Mouse (Mus musculus) stomach, embryonic 15.5 days (tissue): ENCODE measurements around the gene Sorcs2. TPM values are rescaled to one million over a fixed set of nuclear protein-coding genes. Genes with fewer than 3 reads are reported as not detected.

Experiments used
- ATAC-seq: fragments of 200-750 bp; cut with Nextera tagmentation; 2 replicates; pipeline ENCODE4 v1.8.0; 2017; ENCODE audit warnings: low read depth, moderate number of reproducible peaks, moderate TSS enrichment; ENCODE audit not compliant: insufficient read depth, low FRiP score
- H3K27ac ChIP-seq: fragments of 300-500 bp; sonication (generic); 2 replicates; pipeline ENCODE4 v1.5.1; 2015; ENCODE audit warnings: mild to moderate bottlenecking, inconsistent platforms
- H3K27me3 ChIP-seq: fragments of 300-500 bp; sonication (generic); replicated peaks from 2 replicates; pipeline ENCODE4 v1.6.1; 2015; ENCODE audit warnings: inconsistent platforms
- H3K36me3 ChIP-seq: fragments of 300-500 bp; sonication (generic); 2 replicates; pipeline ENCODE4 v1.6.1; 2015; ENCODE audit warnings: inconsistent platforms
- H3K4me1 ChIP-seq: fragments of 300-500 bp; sonication (generic); 2 replicates; pipeline ENCODE4 v1.6.1; 2015; ENCODE audit warnings: inconsistent platforms
- H3K4me2 ChIP-seq: fragments of 300-500 bp; sonication (generic); 2 replicates; pipeline ENCODE4 v1.6.1; 2015; ENCODE audit warnings: mild to moderate bottlenecking, inconsistent platforms
- H3K4me3 ChIP-seq: fragments of 300-500 bp; sonication (generic); replicated peaks from 2 replicates; pipeline ENCODE4 v1.5.1; 2015; ENCODE audit warnings: inconsistent platforms
- H3K9ac ChIP-seq: fragments of 300-500 bp; sonication (generic); 2 replicates; pipeline ENCODE4 v1.6.1; 2015; ENCODE audit warnings: inconsistent platforms
- H3K9me3 ChIP-seq: fragments of 300-500 bp; sonication (generic); 2 replicates; pipeline ENCODE4 v1.6.1; 2016; ENCODE audit warnings: inconsistent platforms
- WGBS: fragments of 180-500 bp; shearing (Covaris S2); methylation state at CpG from one replicate; pipeline ENCODE4 v1.1.7; 2015; 5-methylcytosine and 5-hydroxymethylcytosine counted together
- polyA plus RNA-seq: library from polyadenylated mRNA; unstranded; fragments of >200 nt; fragmentation: Nextera tagmentation; extraction: Ambion mirVana; gene quantifications from 2 replicates; pipeline ENCODE4 v1.2.1, GENCODE M21; 2015

Sorcs2 gene
- polyA plus RNA-seq, 1 experiment from 2014 or later = 13.7 TPM

GRCm38 (mm10) chr5:36025076-36025475 lies 372.9 kb downstream of the Sorcs2 start:
- 83% methylated on average over 4 of the region's 4 CpGs for WGBS
- no peaks in the 10 kb centered on the region for H3K9me3 ChIP-seq
- no peaks in the 10 kb centered on the region; the same call in 1 of the 2 replicates for H3K36me3 ChIP-seq
- H3K4me2 ChIP-seq = no peak overlapping the region
- H3K4me1 ChIP-seq = no peaks in the 10 kb centered on the region
- no peak overlapping the region for H3K27ac ChIP-seq
- no peaks in the 10 kb centered on the region for H3K27me3 ChIP-seq
- ATAC-seq = no peak
- no peak overlapping the region for H3K4me3 ChIP-seq
- H3K9ac ChIP-seq = no peak overlapping the region

GRCm38 (mm10) chr5:36024003-36024685 lies 373.8 kb downstream of the Sorcs2 start:
- Histone ChIP-seq H3K36me3 (no peaks in the 10 kb centered on the region; the same call in 1 of the 2 replicates), H3K27ac (no peak overlapping the region), H3K27me3 (no peaks in the 10 kb centered on the region), H3K4me2 (no peak overlapping the region), H3K9me3 (no peaks in the 10 kb centered on the region), H3K9ac (no peak overlapping the region), H3K4me3 (no peak overlapping the region), H3K4me1 (no peaks in the 10 kb centered on the region)
- ATAC-seq = no peak
- 85% methylated on average over 9 of the region's 9 CpGs for WGBS

GRCm38 (mm10) chr5:36022361-36022760 lies 375.6 kb downstream of the Sorcs2 start:
- WGBS = 79% methylated on average over 1 of the region's 1 CpGs
- no peak for ATAC-seq
- no peaks in the 10 kb centered on the region for H3K9me3 ChIP-seq

GRCm38 (mm10) chr5:36021091-36021490 lies 376.8 kb downstream of the Sorcs2 start:
- ATAC-seq = no peak
- Histone ChIP-seq H3K4me3 (no peak overlapping the region), H3K4me1 (no peaks in the 10 kb centered on the region), H3K27ac (no peak overlapping the region), H3K9me3 (no peaks in the 10 kb centered on the region), H3K9ac (no peak overlapping the region), H3K4me2 (no peak overlapping the region), H3K36me3 (no peaks in the 10 kb centered on the region; the same call in 1 of the 2 replicates), H3K27me3 (no peaks in the 10 kb centered on the region)
- 85% methylated on average over 3 of the region's 3 CpGs for WGBS

More at GRCm38 (mm10) chr5:36022361-36022760, 375.6 kb downstream of the Sorcs2 start:
- Histone ChIP-seq H3K4me3 (no peak overlapping the region), H3K9ac (no peak overlapping the region), H3K4me1 (no peaks in the 10 kb centered on the region), H3K4me2 (no peak overlapping the region), H3K27ac (no peak overlapping the region), H3K27me3 (no peaks in the 10 kb centered on the region), H3K36me3 (no peaks in the 10 kb centered on the region; the same call in 1 of the 2 replicates)

- Histone ChIP-seq H3K27me3 (no peaks in the 10 kb centered on the region), H3K9ac (no peak overlapping the region), H3K9me3 (no peaks in the 10 kb centered on the region), H3K27ac (no peak overlapping the region), H3K36me3 (no peaks in the 10 kb centered on the region), H3K4me3 (no peak overlapping the region), H3K4me2 (no peak overlapping the region), H3K4me1 (no peaks in the 10 kb centered on the region)
- WGBS = 87% methylated on average over 3 of the region's 3 CpGs
- no peak for ATAC-seq
Measured at GRCm38 (mm10) chr5:36018366-36018765, 379.6 kb downstream of the Sorcs2 start.

GRCm38 (mm10) chr5:36009405-36009804 lies 388.5 kb downstream of the Sorcs2 start:
- ATAC-seq = no peak
- Histone ChIP-seq H3K9ac (no peak overlapping the region), H3K36me3 (no peaks in the 10 kb centered on the region), H3K4me3 (no peak overlapping the region), H3K4me2 (no peak overlapping the region), H3K27ac (no peak overlapping the region), H3K9me3 (no peaks in the 10 kb centered on the region), H3K4me1 (no peaks in the 10 kb centered on the region), H3K27me3 (no peaks in the 10 kb centered on the region)
- 75% methylated on average over 4 of the region's 4 CpGs for WGBS

GRCm38 (mm10) chr5:36007649-36008048 lies 390.3 kb downstream of the Sorcs2 start:
- ATAC-seq = no peak
- no peaks in the 10 kb centered on the region for H3K9me3 ChIP-seq
- H3K27ac ChIP-seq = no peak overlapping the region
- no peak overlapping the region for H3K9ac ChIP-seq
- no peak overlapping the region for H3K4me2 ChIP-seq
- no peaks in the 10 kb centered on the region for H3K4me1 ChIP-seq
- no peaks in the 10 kb centered on the region for H3K27me3 ChIP-seq
- H3K4me3 ChIP-seq = no peak overlapping the region
- WGBS = 83% methylated on average over 10 of the region's 10 CpGs
- H3K36me3 ChIP-seq = no peaks in the 10 kb centered on the region

- no peak overlapping the region for H3K4me3 ChIP-seq
- 67% methylated on average over 5 of the region's 5 CpGs for WGBS
- no peak overlapping the region for H3K27ac ChIP-seq
- H3K27me3 ChIP-seq = no peaks in the 10 kb centered on the region
- no peak for ATAC-seq
- no peaks in the 10 kb centered on the region for H3K4me1 ChIP-seq
- no peaks in the 10 kb centered on the region for H3K36me3 ChIP-seq
- H3K9me3 ChIP-seq = no peaks in the 10 kb centered on the region
- H3K4me2 ChIP-seq = no peak overlapping the region
- no peak overlapping the region for H3K9ac ChIP-seq
Measured at GRCm38 (mm10) chr5:36006586-36006985, 391.4 kb downstream of the Sorcs2 start.

GRCm38 (mm10) chr5:36006106-36006505 lies 391.8 kb downstream of the Sorcs2 start:
- Histone ChIP-seq H3K4me1 (no peaks in the 10 kb centered on the region), H3K4me2 (no peak overlapping the region), H3K27ac (no peak overlapping the region), H3K9ac (no peak overlapping the region), H3K27me3 (no peaks in the 10 kb centered on the region), H3K4me3 (no peak overlapping the region), H3K36me3 (no peaks in the 10 kb centered on the region), H3K9me3 (no peaks in the 10 kb centered on the region)
- ATAC-seq = no peak
- 69% methylated on average over 8 of the region's 8 CpGs for WGBS

GRCm38 (mm10) chr5:36003797-36004196 lies 394.1 kb downstream of the Sorcs2 start:
- ATAC-seq = no peak
- Histone ChIP-seq H3K36me3 (peaks cover 13% of the 10 kb centered on the region), H3K4me3 (no peak overlapping the region), H3K4me1 (no peaks in the 10 kb centered on the region), H3K4me2 (no peak overlapping the region), H3K27me3 (no peaks in the 10 kb centered on the region), H3K27ac (no peak overlapping the region), H3K9me3 (no peaks in the 10 kb centered on the region), H3K9ac (no peak overlapping the region)
- WGBS = 77% methylated on average over 10 of the region's 10 CpGs

GRCm38 (mm10) chr5:35989986-35990735 lies 407.8 kb downstream of the Sorcs2 start:
- 84% methylated on average over 11 of the region's 11 CpGs for WGBS
- H3K27me3 ChIP-seq = no peaks in the 10 kb centered on the region
- H3K4me1 ChIP-seq = no peaks in the 10 kb centered on the region
- H3K9ac ChIP-seq = no peak overlapping the region
- no peaks in the 10 kb centered on the region for H3K9me3 ChIP-seq
- H3K27ac ChIP-seq = no peak overlapping the region
- no peak overlapping the region for H3K4me3 ChIP-seq
- H3K4me2 ChIP-seq = no peak overlapping the region
- H3K36me3 ChIP-seq = peaks cover 19% of the 10 kb centered on the region; the same call in 1 of the 2 replicates
- no peak for ATAC-seq

GRCm38 (mm10) chr5:35989506-35989905 lies 408.4 kb downstream of the Sorcs2 start:
- 82% methylated on average over 6 of the region's 6 CpGs for WGBS
- Histone ChIP-seq H3K4me2 (no peak overlapping the region), H3K9me3 (no peaks in the 10 kb centered on the region), H3K27me3 (no peaks in the 10 kb centered on the region), H3K36me3 (peaks cover 20% of the 10 kb centered on the region), H3K4me3 (no peak overlapping the region), H3K9ac (no peak overlapping the region), H3K4me1 (no peaks in the 10 kb centered on the region), H3K27ac (no peak overlapping the region)
- ATAC-seq = no peak
